Mouse (Mus musculus) splenic B cell, adult 2 months (primary cell): Measurements from ENCODE around the gene Doc2a.

Source experiments
- DNase-seq: peaks from one replicate; pipeline ENCODE4 v3.0.0-alpha.2; 2011; ENCODE audit warnings: low read depth, low spot score
- H3K27me3 ChIP-seq: 2 replicates; pipeline ENCODE4 v1.6.1; 2012; ENCODE audit warnings: mild to moderate bottlenecking, low read length, moderate library complexity, mixed read lengths; ENCODE audit not compliant: control insufficient read depth, poor library complexity, insufficient read depth, severe bottlenecking
- H3K36me3 ChIP-seq: 2 replicates; pipeline ENCODE4 v1.6.1; 2012; ENCODE audit warnings: mild to moderate bottlenecking, low read length, moderate library complexity, mixed read lengths; ENCODE audit not compliant: control insufficient read depth, poor library complexity, insufficient read depth, severe bottlenecking

The Doc2a gene

GRCm38 (mm10) chr7:126847116-126847420, at the start of gene Doc2a:
TSS of gene Doc2a (plus strand) at chr7:126847416.
- Histone ChIP-seq H3K27me3 (no peaks in the 10 kb centered on the region; the same call in 1 of the 2 replicates), H3K36me3 (no peaks in the 10 kb centered on the region)
- DNase-seq = no peak

GRCm38 (mm10) chr7:126798127-126799049, 48.8 kb upstream of the Doc2a start:
- peak; percentile 68 for DNase-seq
- H3K36me3 ChIP-seq = peaks cover 6% of the 10 kb centered on the region
- H3K27me3 ChIP-seq = no peaks in the 10 kb centered on the region

GRCm38 (mm10) chr7:126799050-126799467, 48.2 kb upstream of the Doc2a start:
- Histone ChIP-seq H3K36me3 (peaks cover 6% of the 10 kb centered on the region), H3K27me3 (no peaks in the 10 kb centered on the region)
- peak; percentile 97 for DNase-seq

GRCm38 (mm10) chr7:126799468-126800268, 47.5 kb upstream of the Doc2a start:
- Histone ChIP-seq H3K36me3 (peaks cover 6% of the 10 kb centered on the region), H3K27me3 (no peaks in the 10 kb centered on the region)
- DNase-seq = no peak

- no peaks in the 10 kb centered on the region for H3K27me3 ChIP-seq
- H3K36me3 ChIP-seq = peaks cover 6% of the 10 kb centered on the region
Observed at GRCm38 (mm10) chr7:126800269-126801056, 46.8 kb upstream of the Doc2a start.

GRCm38 (mm10) chr7:126801057-126801422, 46.2 kb upstream of the Doc2a start:
- no peaks in the 10 kb centered on the region for H3K27me3 ChIP-seq
- DNase-seq = no peak
- peaks cover 6% of the 10 kb centered on the region for H3K36me3 ChIP-seq

More at GRCm38 (mm10) chr7:126800269-126801056, 46.8 kb upstream of the Doc2a start:
- no peak for DNase-seq

GRCm38 (mm10) chr7:126802134-126802889, 44.9 kb upstream of the Doc2a start:
- Histone ChIP-seq H3K27me3 (no peaks in the 10 kb centered on the region), H3K36me3 (no peaks in the 10 kb centered on the region)
- DNase-seq = no peak

GRCm38 (mm10) chr7:126803181-126803580, 44.0 kb upstream of the Doc2a start:
- DNase-seq = no peak
- H3K27me3 ChIP-seq = no peaks in the 10 kb centered on the region

GRCm38 (mm10) chr7:126803751-126804150, 43.5 kb upstream of the Doc2a start:
- Histone ChIP-seq H3K27me3 (no peaks in the 10 kb centered on the region), H3K36me3 (no peaks in the 10 kb centered on the region)
- DNase-seq = no peak

More at GRCm38 (mm10) chr7:126803181-126803580, 44.0 kb upstream of the Doc2a start:
- H3K36me3 ChIP-seq = no peaks in the 10 kb centered on the region

- no peak for DNase-seq
- Histone ChIP-seq H3K36me3 (no peaks in the 10 kb centered on the region), H3K27me3 (no peaks in the 10 kb centered on the region)
Observed at GRCm38 (mm10) chr7:126806956-126807355, 40.3 kb upstream of the Doc2a start.

- no peak for DNase-seq
- H3K36me3 ChIP-seq = no peaks in the 10 kb centered on the region
- H3K27me3 ChIP-seq = no peaks in the 10 kb centered on the region
Observed at GRCm38 (mm10) chr7:126807405-126807804, 39.8 kb upstream of the Doc2a start.

GRCm38 (mm10) chr7:126808703-126809455, 38.3 kb upstream of the Doc2a start:
- peak; percentile 49 for DNase-seq
- Histone ChIP-seq H3K36me3 (no peaks in the 10 kb centered on the region), H3K27me3 (no peaks in the 10 kb centered on the region)

GRCm38 (mm10) chr7:126809723-126810369, 37.4 kb upstream of the Doc2a start:
- no peak for DNase-seq
- H3K36me3 ChIP-seq = no peaks in the 10 kb centered on the region
- no peaks in the 10 kb centered on the region for H3K27me3 ChIP-seq
